Mouse (Mus musculus) midbrain, embryonic 16.5 days (tissue): ENCODE data around the gene Snx8. TPM values are rescaled to one million over a fixed set of nuclear protein-coding genes. Genes with fewer than 3 reads are reported as not detected.
"Not testable (repeated sequence)": the region's sequence is repeated elsewhere in the genome, so short reads cannot be mapped to it uniquely, and the experiment has no call there.

ENCODE experiments used
- ATAC-seq: fragments of 200-750 bp; cut with Nextera tagmentation; 2 replicates; pipeline ENCODE4 v1.8.0; 2017; ENCODE audit warnings: moderate TSS enrichment
- H3K27ac ChIP-seq: fragments of 300-500 bp; sonication (generic); 2 replicates; pipeline ENCODE4 v1.5.1; 2014; ENCODE audit warnings: mild to moderate bottlenecking, low read length, mixed read lengths
- H3K27me3 ChIP-seq: fragments of 300-500 bp; sonication (generic); 2 replicates; pipeline ENCODE4 v1.6.1; 2014; ENCODE audit warnings: low read depth, low read length, mixed read lengths; ENCODE audit not compliant: control insufficient read depth, insufficient read depth
- H3K36me3 ChIP-seq: fragments of 300-500 bp; sonication (generic); 2 replicates; pipeline ENCODE4 v1.6.1; 2014; ENCODE audit warnings: mild to moderate bottlenecking, low read length, moderate library complexity, mixed read lengths; ENCODE audit not compliant: control insufficient read depth, insufficient read depth
- H3K4me1 ChIP-seq: fragments of 300-500 bp; sonication (generic); 2 replicates; pipeline ENCODE4 v1.6.1; 2014; ENCODE audit warnings: mild to moderate bottlenecking, low read length, mixed read lengths; ENCODE audit not compliant: control insufficient read depth, insufficient read depth
- H3K4me2 ChIP-seq: fragments of 300-500 bp; sonication (generic); 2 replicates; pipeline ENCODE4 v1.6.1; 2014; ENCODE audit warnings: mild to moderate bottlenecking, low read length, mixed read lengths
- H3K4me3 ChIP-seq: fragments of 300-500 bp; sonication (generic); 2 replicates; pipeline ENCODE4 v1.5.1; 2014; ENCODE audit warnings: low read depth, mild to moderate bottlenecking, low read length, moderate library complexity, mixed read lengths
- H3K9ac ChIP-seq: fragments of 300-500 bp; sonication (generic); 2 replicates; pipeline ENCODE4 v1.6.1; 2014; ENCODE audit warnings: low read depth, low read length, mixed read lengths
- H3K9me3 ChIP-seq: fragments of 300-500 bp; sonication (generic); replicated peaks from 2 replicates; pipeline ENCODE4 v1.6.1; 2014; ENCODE audit warnings: mild to moderate bottlenecking, low read length, mixed read lengths; ENCODE audit not compliant: control insufficient read depth, poor library complexity, severe bottlenecking
- WGBS: fragments of 180-500 bp; shearing (Covaris S2); extraction: QIAGEN DNeasy Blood & Tissue Kit; methylation state at CpG from one replicate; pipeline ENCODE4 v1.1.7; 2014; 5-methylcytosine and 5-hydroxymethylcytosine counted together
- polyA plus RNA-seq: library from polyadenylated mRNA; unstranded; fragments of >200 nt; fragmentation: Nextera tagmentation; extraction: Ambion mirVana; gene quantifications from 2 replicates; pipeline ENCODE4 v1.2.1, GENCODE M21; 2015

The Snx8 gene
- polyA plus RNA-seq, 1 experiment from 2014 or later, result 46.4 TPM

- peaks cover 6% of the 10 kb centered on the region for H3K4me1 ChIP-seq
- 52% methylated on average over 3 of the region's 3 CpGs for WGBS
- H3K4me3 ChIP-seq, result no peak overlapping the region
- H3K9ac ChIP-seq, result no peak overlapping the region
- no peaks in the 10 kb centered on the region for H3K36me3 ChIP-seq
- H3K4me2 ChIP-seq, result no peak overlapping the region
- H3K27me3 ChIP-seq, result no peaks in the 10 kb centered on the region
- no peak for ATAC-seq
- H3K27ac ChIP-seq, result peak overlapping the region; percentile 15; the same call in 1 of the 2 replicates
- no peaks in the 10 kb centered on the region for H3K9me3 ChIP-seq
Observed at GRCm38 (mm10) chr5:140374226-140374625, 14.8 kb downstream of the Snx8 start.

DNA sequence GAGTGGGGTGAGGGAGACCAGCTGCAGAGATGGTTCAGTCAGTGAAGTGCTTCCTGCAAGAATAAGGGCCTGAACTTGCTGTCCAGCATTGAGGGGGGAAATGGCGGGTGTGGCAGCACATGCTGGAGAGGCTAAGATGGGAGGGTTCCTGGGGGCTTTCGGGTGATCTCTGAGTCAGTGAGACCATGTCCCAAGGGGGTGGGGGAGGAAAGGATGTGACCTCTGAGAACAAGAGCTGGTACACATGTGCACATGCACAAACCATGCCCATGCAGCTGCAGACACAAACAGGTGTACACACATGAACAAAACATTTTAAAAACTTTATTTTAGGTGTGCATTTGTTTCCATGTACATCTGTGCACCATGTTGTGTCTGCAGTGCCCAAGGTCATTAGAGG, 15.4 kb downstream of the Snx8 start:
- H3K27ac ChIP-seq, result no peak overlapping the region
- no peaks in the 10 kb centered on the region for H3K9me3 ChIP-seq
- no peak overlapping the region for H3K4me3 ChIP-seq
- peaks cover 6% of the 10 kb centered on the region for H3K4me1 ChIP-seq
- no peak overlapping the region for H3K9ac ChIP-seq
- 86% methylated on average over 2 of the region's 2 CpGs for WGBS
- no peak for ATAC-seq
- H3K4me2 ChIP-seq, result no peak overlapping the region
- H3K27me3 ChIP-seq, result no peaks in the 10 kb centered on the region
- H3K36me3 ChIP-seq, result no peaks in the 10 kb centered on the region

- no peak for ATAC-seq
- peaks cover 6% of the 10 kb centered on the region for H3K4me1 ChIP-seq
Observed at GRCm38 (mm10) chr5:140371671-140372070, 17.4 kb downstream of the Snx8 start.

GRCm38 (mm10) chr5:140370446-140371254, 18.4 kb downstream of the Snx8 start:
- H3K9me3 ChIP-seq, result no peaks in the 10 kb centered on the region
- no peak overlapping the region for H3K4me3 ChIP-seq
- H3K27me3 ChIP-seq, result no peaks in the 10 kb centered on the region
- H3K36me3 ChIP-seq, result no peaks in the 10 kb centered on the region
- ATAC-seq, result no peak
- H3K4me1 ChIP-seq, result peaks cover 6% of the 10 kb centered on the region
- H3K4me2 ChIP-seq, result no peak overlapping the region
- H3K9ac ChIP-seq, result no peak overlapping the region
- H3K27ac ChIP-seq, result no peak overlapping the region
- WGBS, result 81% methylated on average over 6 of the region's 6 CpGs

More at GRCm38 (mm10) chr5:140371671-140372070, 17.4 kb downstream of the Snx8 start:
- Histone ChIP-seq H3K4me3 (no peak overlapping the region), H3K36me3 (no peaks in the 10 kb centered on the region), H3K4me2 (no peak overlapping the region), H3K27me3 (no peaks in the 10 kb centered on the region), H3K27ac (no peak overlapping the region), H3K9ac (no peak overlapping the region), H3K9me3 (no peaks in the 10 kb centered on the region)
- WGBS, result 96% methylated on average over 3 of the region's 3 CpGs

DNA sequence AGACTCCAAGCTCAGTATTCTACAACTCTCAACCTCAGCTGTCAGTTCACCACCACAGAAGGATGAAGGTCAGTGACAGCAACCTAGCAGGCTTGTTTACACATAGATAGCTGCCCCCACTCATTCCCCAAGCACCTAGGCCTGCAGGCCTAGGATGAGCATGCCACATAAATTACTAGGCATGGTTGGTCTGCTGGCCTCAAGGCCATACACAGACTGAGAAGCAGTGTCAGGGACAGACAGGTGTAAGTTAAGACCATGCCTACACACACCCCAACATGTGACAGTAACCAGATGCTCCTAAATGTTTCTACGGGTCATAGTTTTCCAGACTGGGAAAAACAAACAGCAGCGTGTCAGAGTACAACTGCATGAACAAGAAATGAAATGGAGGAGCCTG, 19.6 kb downstream of the Snx8 start:
- no peaks in the 10 kb centered on the region for H3K9me3 ChIP-seq
- H3K27ac ChIP-seq, result no peak overlapping the region
- no peaks in the 10 kb centered on the region for H3K27me3 ChIP-seq
- 95% methylated on average over 2 of the region's 2 CpGs for WGBS
- H3K4me1 ChIP-seq, result peaks cover 5% of the 10 kb centered on the region
- H3K36me3 ChIP-seq, result no peaks in the 10 kb centered on the region
- H3K4me3 ChIP-seq, result no peak overlapping the region
- H3K9ac ChIP-seq, result no peak overlapping the region
- ATAC-seq, result no peak
- no peak overlapping the region for H3K4me2 ChIP-seq

DNA sequence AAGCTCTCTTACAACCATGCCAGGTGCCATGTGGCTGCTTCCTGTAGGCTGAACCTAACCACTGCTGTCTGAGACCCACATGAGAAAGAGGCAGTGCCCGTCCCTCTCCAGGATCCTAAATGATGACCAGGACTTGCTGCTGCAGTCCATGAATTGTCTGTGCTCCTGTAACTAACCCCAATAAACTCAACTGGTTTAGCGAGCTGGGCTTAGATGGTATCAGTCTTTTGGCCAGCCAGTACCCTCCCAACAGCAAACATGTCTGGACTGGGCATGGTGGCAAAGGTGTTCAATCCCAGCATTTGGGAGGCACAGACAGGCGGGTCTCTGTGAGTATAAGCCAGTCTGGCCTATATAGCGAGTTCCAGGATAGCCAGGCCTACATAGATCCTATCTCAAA, 20.1 kb downstream of the Snx8 start:
- Histone ChIP-seq H3K36me3 (no peaks in the 10 kb centered on the region), H3K9ac (no peak overlapping the region), H3K9me3 (no peaks in the 10 kb centered on the region), H3K27me3 (no peaks in the 10 kb centered on the region), H3K27ac (no peak overlapping the region), H3K4me3 (no peak overlapping the region), H3K4me2 (no peak overlapping the region), H3K4me1 (no peaks in the 10 kb centered on the region; the same call in 1 of the 2 replicates)
- 95% methylated on average over 4 of the region's 4 CpGs for WGBS
- ATAC-seq, result no peak

DNA sequence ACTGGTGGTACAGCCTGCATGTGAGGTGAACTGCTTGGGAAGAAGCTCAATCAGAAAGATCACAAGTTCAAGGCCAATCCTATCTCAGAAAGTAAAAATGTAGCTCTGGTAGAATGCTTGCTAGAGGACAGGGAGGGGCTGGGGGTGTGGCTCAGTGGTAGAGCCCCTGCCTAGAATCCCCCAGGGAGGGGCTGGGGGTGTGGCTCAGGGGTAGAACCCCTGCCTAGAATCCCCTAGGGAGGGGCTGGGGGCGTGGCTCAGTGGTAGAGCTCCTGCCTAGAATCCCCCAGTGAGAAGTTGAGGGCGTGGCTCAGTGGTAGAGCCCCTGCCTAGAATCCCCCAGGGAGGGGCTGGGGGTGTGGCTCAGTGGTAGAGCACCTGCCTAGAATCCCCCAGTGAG, 20.9 kb downstream of the Snx8 start:
- H3K4me3 ChIP-seq, H3K27ac ChIP-seq, H3K9ac ChIP-seq, H3K27me3 ChIP-seq, H3K4me2 ChIP-seq, H3K36me3 ChIP-seq, H3K9me3 ChIP-seq, H3K4me1 ChIP-seq, ATAC-seq: not testable (repeated sequence)
- WGBS, result 92% methylated on average over 2 of the region's 2 CpGs

- WGBS, result 96% methylated on average over 5 of the region's 5 CpGs
- no peaks in the 10 kb centered on the region for H3K36me3 ChIP-seq
- H3K9me3 ChIP-seq, result no peaks in the 10 kb centered on the region
- H3K4me3 ChIP-seq, result no peak overlapping the region
- no peaks in the 10 kb centered on the region for H3K27me3 ChIP-seq
- no peak overlapping the region for H3K9ac ChIP-seq
- no peak overlapping the region for H3K27ac ChIP-seq
- H3K4me2 ChIP-seq, result no peak overlapping the region
- no peak for ATAC-seq
- no peaks in the 10 kb centered on the region for H3K4me1 ChIP-seq
Observed at GRCm38 (mm10) chr5:140364415-140364814, 24.6 kb downstream of the Snx8 start.

GRCm38 (mm10) chr5:140359930-140360674, 29.0 kb downstream of the Snx8 start:
- H3K9me3 ChIP-seq, result no peaks in the 10 kb centered on the region
- WGBS, result 78% methylated on average over 14 of the region's 14 CpGs
- H3K27ac ChIP-seq, result no peak overlapping the region
- no peak for ATAC-seq
- no peaks in the 10 kb centered on the region for H3K4me1 ChIP-seq
- H3K27me3 ChIP-seq, result no peaks in the 10 kb centered on the region
- H3K9ac ChIP-seq, result no peak overlapping the region
- peaks cover 4% of the 10 kb centered on the region; the same call in 1 of the 2 replicates for H3K36me3 ChIP-seq
- no peak overlapping the region for H3K4me2 ChIP-seq
- H3K4me3 ChIP-seq, result no peak overlapping the region
